Mouse (Mus musculus) adrenal gland, postnatal 4 days (tissue): Measurements from ENCODE around the gene Carns1. TPM values are rescaled to one million over a fixed set of nuclear protein-coding genes. Genes with fewer than 3 reads are reported as not detected.

Experiments used
- microRNA-seq: library from miRNA; unstranded; fragments of <30 nt; microRNA quantifications from one replicate; pipeline ENCODE4 v1.2.0, GENCODE M21; 2021
- total RNA-seq, 2 experiments: library from RNA; stranded (reverse); gene quantifications; 2 replicates each; pipeline ENCODE4 v1.2.3; 2021

The Carns1 gene
- total RNA-seq, 2 experiments from 2014 or later, result 5.5 to 7.3 TPM

Small RNA genes within 50 kb of the gene (microRNA-seq; reads per million reads assigned to microRNA genes)
- not detected for gene Gm26115

Other genes starting within 250 kb of the Carns1 start
- gene Aldh3b1, start 245.7 kb downstream of the Carns1 start, total RNA-seq, result 100 to 1,000 TPM; 117 to 121 TPM
- 10 to 100 TPM; 53.9 to 60.7 TPM for gene Unc93b1, start 240.3 kb downstream of the Carns1 start, total RNA-seq
- under 1 TPM; 0.67 to 0.87 TPM for gene Aldh3b3, start 216.8 kb downstream of the Carns1 start, total RNA-seq
- gene Aldh3b2, start 203.2 kb downstream of the Carns1 start, total RNA-seq, result 1 to 10 TPM; 7.5 to 8.4 TPM
- gene Acy3, start 188.9 kb downstream of the Carns1 start, total RNA-seq, result 10 to 100 TPM; 32.3 to 36.8 TPM
- under 1 TPM in 1 of 2 experiments, not detected in 1; 0.34 TPM for gene Tbx10, start 182.7 kb downstream of the Carns1 start, total RNA-seq
- 10 to 100 TPM; 21.7 to 21.9 TPM for gene Nudt8, start 174.9 kb downstream of the Carns1 start, total RNA-seq
- 1 to 10 TPM; 1.7 to 1.8 TPM for gene Gm49405, start 174.9 kb downstream of the Carns1 start, total RNA-seq
- gene Doc2g, start 172.2 kb downstream of the Carns1 start, total RNA-seq, result 1 to 10 TPM; 2.4 to 2.6 TPM
- 100 to 1,000 TPM; 253 to 283 TPM for gene Ndufv1, start 162.7 kb downstream of the Carns1 start, total RNA-seq
- 100 to 1,000 TPM; 258 to 283 TPM for gene Gstp1, start 137.5 kb downstream of the Carns1 start, total RNA-seq
- 10 to 100 TPM; 52.6 to 68.8 TPM for gene Gstp2, start 129.5 kb downstream of the Carns1 start, total RNA-seq
- 10 to 100 TPM in 1 of 2 experiments, 1 to 10 TPM in 1; 1.9 to 37.5 TPM for gene Gstp3, start 115.9 kb downstream of the Carns1 start, total RNA-seq
- gene Cabp2, start 93.9 kb downstream of the Carns1 start, total RNA-seq, result 1 to 10 TPM in 1 of 2 experiments, not detected in 1; 1.2 TPM
- 10 to 100 TPM; 45.8 to 47.3 TPM for gene Cdk2ap2, start 78.3 kb downstream of the Carns1 start, total RNA-seq
- 10 to 100 TPM; 51.6 to 65.0 TPM for gene Pitpnm1, start 75.5 kb downstream of the Carns1 start, total RNA-seq
- gene Aip, start 49.6 kb downstream of the Carns1 start, total RNA-seq, result 10 to 100 TPM; 86.1 to 88.5 TPM
- under 1 TPM; 0.08 to 0.14 TPM for gene Gpr152, start 35.7 kb downstream of the Carns1 start, total RNA-seq
- gene Cabp4, start 31.4 kb downstream of the Carns1 start, total RNA-seq, result under 1 TPM in 1 of 2 experiments, not detected in 1; 0.20 TPM
- 100 to 1,000 TPM; 192 to 203 TPM for gene Coro1b, start 26.9 kb downstream of the Carns1 start, total RNA-seq
- 1 to 10 TPM; 5.1 to 5.2 TPM for gene Ptprcap, start 21.9 kb downstream of the Carns1 start, total RNA-seq
- 10 to 100 TPM; 46.6 to 50.0 TPM for gene Rps6kb2, start 12.1 kb downstream of the Carns1 start, total RNA-seq
- 1 to 10 TPM; 3.2 to 4.3 TPM for gene Tbc1d10c, start 15.8 kb upstream of the Carns1 start, total RNA-seq
- gene Ppp1ca, start 16.6 kb upstream of the Carns1 start, total RNA-seq, result 100 to 1,000 TPM; 464 to 467 TPM
- gene Rad9a, start 26.2 kb upstream of the Carns1 start, total RNA-seq, result 10 to 100 TPM; 14.7 to 16.2 TPM
- gene Clcf1, start 38.8 kb upstream of the Carns1 start, total RNA-seq, result 10 to 100 TPM; 10.0 to 10.7 TPM
- not detected for gene AC109138.7, start 38.9 kb upstream of the Carns1 start, total RNA-seq
- gene Pold4, start 56.4 kb upstream of the Carns1 start, total RNA-seq, result 10 to 100 TPM; 32.7 to 34.3 TPM
- 10 to 100 TPM; 37.6 to 40.9 TPM for gene Ssh3, start 93.7 kb upstream of the Carns1 start, total RNA-seq
- gene Ankrd13d, start 107.7 kb upstream of the Carns1 start, total RNA-seq, result 1 to 10 TPM; 8.2 to 8.8 TPM
- 10 to 100 TPM; 54.6 to 57.8 TPM for gene Grk2, start 130.7 kb upstream of the Carns1 start, total RNA-seq
- 100 to 1,000 TPM; 104 to 106 TPM for gene Kdm2a, start 222.8 kb upstream of the Carns1 start, total RNA-seq